Mouse (Mus musculus): ENCODE measurements around the gene Fer. TPM values are rescaled to one million over a fixed set of nuclear protein-coding genes. Genes with fewer than 3 reads are reported as not detected.
"Not testable (repeated sequence)": the region's sequence is repeated elsewhere in the genome, so short reads cannot be mapped to it uniquely, and the experiment has no call there.

Fer gene
- polyA plus RNA-seq, 1 experiment from 2014 or later, result 33.2 TPM

DNA sequence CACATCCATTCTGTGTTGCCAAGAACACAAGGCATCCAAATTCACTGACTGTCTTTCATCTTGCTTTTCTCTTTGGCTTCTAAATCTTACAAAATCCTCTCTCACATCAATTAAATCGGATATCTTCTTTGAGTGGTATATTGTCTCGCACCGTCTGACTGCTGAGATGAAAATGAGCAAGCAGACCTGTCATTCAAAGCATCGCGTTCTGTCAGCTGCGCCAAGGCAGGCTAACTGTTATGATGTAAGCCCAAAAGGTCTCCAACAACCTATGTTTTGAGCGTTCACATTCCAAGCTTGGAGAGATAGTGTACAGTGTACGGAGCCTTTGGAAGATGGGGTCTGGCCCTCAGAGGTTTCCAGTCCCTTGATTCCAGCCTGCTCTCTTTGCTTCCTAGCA, 26.2 kb upstream of the Fer start:
- no peak for DNase-seq (ENCODE audit: low spot score, missing footprints)
- H3K9ac ChIP-seq (ENCODE audit: low read length), result no peak overlapping the region
- no peak overlapping the region for H3K4me2 ChIP-seq
- H3K4me3 ChIP-seq (ENCODE audit: low read depth, low read length), result no peak overlapping the region
- H3K27ac ChIP-seq (ENCODE audit: low read depth, low read length), result no peak overlapping the region
- H3K9me3 ChIP-seq (ENCODE audit: control insufficient read depth, low read length), result no peaks in the 10 kb centered on the region
- no peaks in the 10 kb centered on the region for H3K36me3 ChIP-seq (ENCODE audit: control insufficient read depth, insufficient read depth, low read length)
- ATAC-seq (ENCODE audit: low FRiP score), result no peak
- 0 out of 2 replicates have a peak, but pooled peaks cover 3% of the 10 kb centered on the region for H3K4me1 ChIP-seq (ENCODE audit: control insufficient read depth, insufficient read depth, low read length)
- no peaks in the 10 kb centered on the region for H3K27me3 ChIP-seq (ENCODE audit: control insufficient read depth, insufficient read depth, low read length)
- 83% methylated on average over 8 of the region's 8 CpGs for whole genome bisulfite sequencing

DNA sequence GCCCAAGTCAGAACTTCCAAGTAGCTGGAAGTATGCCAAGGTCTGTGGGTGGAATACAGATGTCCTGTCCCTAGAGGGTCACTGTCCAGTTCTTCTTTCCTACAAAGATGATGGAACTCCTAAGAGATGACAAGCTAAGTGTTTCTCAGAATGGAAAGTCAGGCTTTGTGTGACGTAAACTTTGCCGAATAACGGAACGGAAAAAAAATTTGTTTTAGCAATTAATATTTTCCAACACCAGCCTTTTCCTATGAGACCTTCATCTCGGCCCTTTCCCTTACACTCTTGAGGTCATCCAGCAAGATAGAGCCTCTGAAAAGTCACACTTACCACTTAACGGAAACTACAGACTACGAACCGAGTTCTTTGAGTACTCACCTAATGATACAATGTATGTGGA, 24.7 kb upstream of the Fer start:
- DNase-seq (ENCODE audit: low spot score, missing footprints) (no peak), ATAC-seq (ENCODE audit: low FRiP score) (no peak)
- no peak overlapping the region for H3K4me2 ChIP-seq
- WGBS, result 92% methylated on average over 8 of the region's 8 CpGs
- no peaks in the 10 kb centered on the region for H3K36me3 ChIP-seq (ENCODE audit: control insufficient read depth, insufficient read depth, low read length)
- no peaks in the 10 kb centered on the region for H3K9me3 ChIP-seq (ENCODE audit: control insufficient read depth, low read length)
- no peak overlapping the region for H3K27ac ChIP-seq (ENCODE audit: low read depth, low read length)
- H3K4me1 ChIP-seq (ENCODE audit: control insufficient read depth, insufficient read depth, low read length), result no peaks in the 10 kb centered on the region
- no peak overlapping the region for H3K4me3 ChIP-seq (ENCODE audit: low read depth, low read length)
- no peaks in the 10 kb centered on the region for H3K27me3 ChIP-seq (ENCODE audit: control insufficient read depth, insufficient read depth, low read length)
- no peak overlapping the region for H3K9ac ChIP-seq (ENCODE audit: low read length)

DNA sequence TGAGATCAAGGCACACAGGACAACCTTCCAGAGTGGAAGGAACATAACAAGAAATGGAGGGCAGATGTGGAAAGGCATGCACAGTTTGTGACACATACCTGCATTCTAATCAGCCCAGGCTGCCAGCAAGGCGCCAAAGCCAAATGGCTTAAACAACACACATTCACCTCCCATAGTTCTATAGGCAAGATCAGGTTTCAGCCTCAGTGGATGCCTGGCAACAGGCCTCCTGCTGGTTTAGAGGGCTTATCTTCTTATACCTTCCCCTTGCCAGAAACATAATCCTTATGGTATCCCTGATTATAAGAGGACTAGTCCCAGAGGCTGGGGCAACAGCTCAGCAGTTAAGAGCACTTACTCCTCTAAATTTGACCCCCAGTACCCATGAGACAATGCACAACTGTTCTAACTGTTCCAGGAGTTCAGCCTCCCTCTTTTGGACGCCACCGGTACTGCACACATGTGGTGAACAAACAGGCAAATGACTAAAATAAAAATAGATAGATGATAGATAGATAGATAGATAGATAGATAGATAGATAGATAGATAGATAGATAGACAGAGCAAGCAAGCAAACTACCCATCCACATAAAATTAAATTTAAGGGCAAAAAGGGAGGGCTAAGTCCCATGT, 23.1 kb upstream of the Fer start:
- H3K27ac ChIP-seq (ENCODE audit: low read depth, low read length), result no peak overlapping the region
- no peaks in the 10 kb centered on the region for H3K27me3 ChIP-seq (ENCODE audit: control insufficient read depth, insufficient read depth, low read length)
- WGBS, result 89% methylated on average over 3 of the region's 3 CpGs
- no peak for DNase-seq (ENCODE audit: low spot score, missing footprints)
- no peaks in the 10 kb centered on the region for H3K9me3 ChIP-seq (ENCODE audit: control insufficient read depth, low read length)
- no peaks in the 10 kb centered on the region for H3K36me3 ChIP-seq (ENCODE audit: control insufficient read depth, insufficient read depth, low read length)
- H3K4me1 ChIP-seq (ENCODE audit: control insufficient read depth, insufficient read depth, low read length), result no peaks in the 10 kb centered on the region
- H3K9ac ChIP-seq (ENCODE audit: low read length), result no peak overlapping the region
- no peak overlapping the region for H3K4me3 ChIP-seq (ENCODE audit: low read depth, low read length)
- no peak overlapping the region for H3K4me2 ChIP-seq
- ATAC-seq (ENCODE audit: low FRiP score), result no peak

DNA sequence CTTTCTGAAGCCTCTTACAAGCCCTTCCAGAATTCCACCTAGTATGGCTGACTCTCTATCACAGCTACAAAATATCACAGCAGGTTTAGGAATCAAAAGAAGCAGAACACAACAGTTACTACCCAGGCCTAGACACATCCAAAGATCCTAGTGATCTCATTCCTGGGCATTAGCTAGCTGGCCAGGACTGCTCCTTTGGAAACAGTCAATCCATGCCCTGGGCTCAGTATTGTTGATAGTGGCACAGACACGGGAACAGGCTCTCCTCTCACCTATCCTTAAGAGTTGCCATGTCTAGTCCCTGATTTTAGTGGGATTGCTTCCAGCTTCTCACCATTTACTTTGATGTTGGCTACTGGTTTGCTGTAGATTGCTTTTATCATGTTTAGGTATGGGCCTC, 20.6 kb upstream of the Fer start:
- no peak overlapping the region for H3K9ac ChIP-seq (ENCODE audit: low read length)
- ATAC-seq (ENCODE audit: low FRiP score), result no peak
- DNase-seq (ENCODE audit: low spot score, missing footprints), result no peak
- H3K4me2 ChIP-seq, result no peak overlapping the region
- no peaks in the 10 kb centered on the region for H3K27me3 ChIP-seq (ENCODE audit: control insufficient read depth, insufficient read depth, low read length)
- WGBS, result 87% methylated on average over 1 of the region's 1 CpGs
- no peak overlapping the region for H3K27ac ChIP-seq (ENCODE audit: low read depth, low read length)
- H3K4me1 ChIP-seq (ENCODE audit: control insufficient read depth, insufficient read depth, low read length), result no peaks in the 10 kb centered on the region
- no peaks in the 10 kb centered on the region for H3K9me3 ChIP-seq (ENCODE audit: control insufficient read depth, low read length)
- no peak overlapping the region for H3K4me3 ChIP-seq (ENCODE audit: low read depth, low read length)
- no peaks in the 10 kb centered on the region for H3K36me3 ChIP-seq (ENCODE audit: control insufficient read depth, insufficient read depth, low read length)

DNA sequence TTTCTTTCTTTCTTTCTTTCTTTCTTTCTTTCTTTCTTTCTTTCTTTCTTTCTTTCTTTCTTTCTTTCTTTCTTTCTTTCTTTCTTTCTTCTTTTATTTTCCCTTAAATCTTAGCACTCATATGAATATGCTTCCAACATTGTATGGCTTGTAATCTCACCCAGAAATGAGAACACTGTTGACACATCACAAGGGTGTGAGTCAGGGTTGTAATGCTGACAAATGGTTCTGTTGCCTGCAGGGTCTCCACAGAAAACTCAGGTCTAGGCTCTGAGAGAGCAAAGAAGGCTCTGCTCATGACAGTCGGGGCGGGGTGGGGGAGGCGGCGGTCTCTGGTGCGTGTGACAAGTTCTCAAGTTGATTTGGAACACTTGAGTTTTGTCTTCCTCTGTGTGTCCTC, 17.9 kb upstream of the Fer start:
- H3K4me2 ChIP-seq, result no peak overlapping the region
- ATAC-seq (ENCODE audit: low FRiP score) (no peak), DNase-seq (ENCODE audit: low spot score, missing footprints) (no peak)
- no peaks in the 10 kb centered on the region for H3K36me3 ChIP-seq (ENCODE audit: control insufficient read depth, insufficient read depth, low read length)
- no peaks in the 10 kb centered on the region for H3K9me3 ChIP-seq (ENCODE audit: control insufficient read depth, low read length)
- WGBS, result 89% methylated on average over 5 of the region's 5 CpGs
- H3K27ac ChIP-seq (ENCODE audit: low read depth, low read length), result no peak overlapping the region
- no peaks in the 10 kb centered on the region for H3K4me1 ChIP-seq (ENCODE audit: control insufficient read depth, insufficient read depth, low read length)
- H3K27me3 ChIP-seq (ENCODE audit: control insufficient read depth, insufficient read depth, low read length), result no peaks in the 10 kb centered on the region
- H3K9ac ChIP-seq (ENCODE audit: low read length), result no peak overlapping the region
- H3K4me3 ChIP-seq (ENCODE audit: low read depth, low read length), result no peak overlapping the region

DNA sequence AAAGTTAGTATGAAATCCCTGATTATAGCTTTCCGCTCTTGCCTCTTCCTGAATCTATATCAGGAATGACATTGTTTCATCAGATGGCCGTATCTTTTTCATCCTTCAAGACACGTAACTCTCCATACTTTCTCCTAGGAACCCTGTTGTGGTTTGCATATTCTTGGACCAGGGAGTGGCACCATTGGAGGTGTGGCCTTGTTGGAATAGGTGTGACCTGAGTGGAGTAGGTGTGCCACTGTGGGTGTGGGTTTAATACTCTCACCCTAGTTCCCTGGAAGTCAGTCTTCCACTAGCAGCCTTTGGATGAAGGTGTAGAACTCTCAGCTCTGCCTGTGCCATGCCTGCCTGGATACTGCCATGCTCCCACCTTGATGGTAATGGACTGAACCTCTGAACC, 17.1 kb upstream of the Fer start:
- not testable (repeated sequence) for H3K27ac ChIP-seq (ENCODE audit: low read depth, low read length); H3K4me1 ChIP-seq (ENCODE audit: control insufficient read depth, insufficient read depth, low read length); H3K9me3 ChIP-seq (ENCODE audit: control insufficient read depth, low read length); DNase-seq (ENCODE audit: low spot score, missing footprints); H3K4me2 ChIP-seq; H3K36me3 ChIP-seq (ENCODE audit: control insufficient read depth, insufficient read depth, low read length); H3K4me3 ChIP-seq (ENCODE audit: low read depth, low read length); H3K9ac ChIP-seq (ENCODE audit: low read length); H3K27me3 ChIP-seq (ENCODE audit: control insufficient read depth, insufficient read depth, low read length); ATAC-seq (ENCODE audit: low FRiP score)
- WGBS, result 98% methylated on average over 3 of the region's 3 CpGs

DNA sequence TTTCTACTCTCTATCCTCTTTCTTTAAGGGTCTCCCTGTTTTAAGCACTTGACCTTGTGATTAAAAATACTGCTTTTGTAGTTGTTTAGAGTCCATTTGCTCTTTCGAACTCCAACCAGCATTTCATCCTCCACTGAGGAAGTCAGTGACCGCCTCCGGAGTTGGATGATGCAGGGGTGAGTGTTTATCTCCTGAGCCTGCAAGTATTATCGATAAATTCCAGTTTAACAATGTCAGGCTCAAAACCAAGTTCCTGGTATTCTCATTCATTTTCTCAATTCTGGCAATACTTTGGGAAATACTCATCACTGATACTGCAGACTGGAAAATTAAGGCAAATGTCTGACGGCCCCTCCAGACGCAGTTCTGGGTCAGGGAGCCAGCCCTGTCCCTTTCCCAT, 13.7 kb upstream of the Fer start:
- peak overlapping the region; percentile 56 for H3K4me3 ChIP-seq (ENCODE audit: low read depth, low read length)
- 7% methylated on average over 6 of the region's 6 CpGs for WGBS
- H3K36me3 ChIP-seq (ENCODE audit: control insufficient read depth, insufficient read depth, low read length), result no peaks in the 10 kb centered on the region
- no peaks in the 10 kb centered on the region for H3K27me3 ChIP-seq (ENCODE audit: control insufficient read depth, insufficient read depth, low read length)
- H3K4me1 ChIP-seq (ENCODE audit: control insufficient read depth, insufficient read depth, low read length), result no peaks in the 10 kb centered on the region
- peak overlapping the region; percentile 56 for H3K4me2 ChIP-seq
- H3K27ac ChIP-seq (ENCODE audit: low read depth, low read length), result 0 out of 2 replicates have a peak overlapping the region, but pooled peaks have one; percentile 7
- H3K9ac ChIP-seq (ENCODE audit: low read length), result peak overlapping the region; percentile 79
- ATAC-seq (ENCODE audit: low FRiP score) (peak; percentile 51), DNase-seq (ENCODE audit: low spot score, missing footprints) (no peak)
- H3K9me3 ChIP-seq (ENCODE audit: control insufficient read depth, low read length), result no peaks in the 10 kb centered on the region

DNA sequence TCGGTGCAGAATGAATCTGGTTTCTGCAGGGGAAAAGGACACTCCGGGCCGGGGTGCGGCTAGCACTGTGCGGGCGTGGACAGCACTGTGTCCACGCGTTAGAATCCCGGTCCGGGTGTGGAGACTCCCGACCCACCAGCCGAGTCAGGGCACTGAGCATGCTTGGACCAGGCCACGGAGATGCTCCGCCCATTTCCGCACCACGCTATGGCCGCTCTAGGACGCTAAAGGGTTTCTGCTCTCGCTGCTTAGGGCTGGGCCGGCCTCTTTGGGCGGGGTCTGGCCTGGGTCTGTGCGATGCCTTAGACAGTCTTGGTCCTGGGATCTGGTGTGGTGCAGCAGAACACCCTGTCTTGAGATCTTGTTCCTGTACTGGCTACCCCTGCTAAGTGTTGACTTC, 13.3 kb upstream of the Fer start:
- Histone ChIP-seq H3K4me2 (peak overlapping the region; percentile 56), H3K4me3 (ENCODE audit: low read depth, low read length) (peak overlapping the region; percentile 56), H3K4me1 (ENCODE audit: control insufficient read depth, insufficient read depth, low read length) (no peaks in the 10 kb centered on the region), H3K27me3 (ENCODE audit: control insufficient read depth, insufficient read depth, low read length) (no peaks in the 10 kb centered on the region), H3K9me3 (ENCODE audit: control insufficient read depth, low read length) (no peaks in the 10 kb centered on the region), H3K9ac (ENCODE audit: low read length) (peak overlapping the region; percentile 79), H3K36me3 (ENCODE audit: control insufficient read depth, insufficient read depth, low read length) (no peaks in the 10 kb centered on the region), H3K27ac (ENCODE audit: low read depth, low read length) (0 out of 2 replicates have a peak overlapping the region, but pooled peaks have one; percentile 7)
- ATAC-seq (ENCODE audit: low FRiP score) (peak; percentile 100), DNase-seq (ENCODE audit: low spot score, missing footprints) (peak; percentile 97)
- WGBS, result 0% methylated on average over 22 of the region's 22 CpGs

DNA sequence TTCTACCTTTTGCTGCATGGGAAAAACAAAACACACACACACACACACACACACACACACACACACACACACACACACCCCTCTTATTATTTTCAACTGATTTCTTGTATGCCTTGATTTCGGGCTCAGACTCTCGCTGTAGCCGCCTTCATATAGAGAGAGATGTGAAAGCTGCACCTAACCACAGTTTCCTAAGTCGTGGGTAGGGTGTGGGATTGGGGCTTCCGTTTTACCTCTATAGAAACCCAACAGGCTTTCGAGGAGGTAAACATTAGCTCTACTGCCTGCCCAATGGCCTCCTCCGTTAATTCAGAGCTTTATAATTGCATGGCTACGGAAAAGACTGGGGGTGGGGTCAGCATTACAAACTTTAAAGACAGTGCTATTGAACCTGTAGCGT, 12.8 kb upstream of the Fer start:
- no peak overlapping the region for H3K27ac ChIP-seq (ENCODE audit: low read depth, low read length)
- no peak for DNase-seq (ENCODE audit: low spot score, missing footprints)
- H3K4me1 ChIP-seq (ENCODE audit: control insufficient read depth, insufficient read depth, low read length), result no peaks in the 10 kb centered on the region
- no peaks in the 10 kb centered on the region for H3K36me3 ChIP-seq (ENCODE audit: control insufficient read depth, insufficient read depth, low read length)
- peak; percentile 31; the same call in 1 of the 2 replicates for ATAC-seq (ENCODE audit: low FRiP score)
- H3K4me2 ChIP-seq, result no peak overlapping the region
- H3K9me3 ChIP-seq (ENCODE audit: control insufficient read depth, low read length), result no peaks in the 10 kb centered on the region
- no peak overlapping the region; the same call in 1 of the 2 replicates for H3K9ac ChIP-seq (ENCODE audit: low read length)
- no peaks in the 10 kb centered on the region for H3K27me3 ChIP-seq (ENCODE audit: control insufficient read depth, insufficient read depth, low read length)
- WGBS, result 84% methylated on average over 9 of the region's 9 CpGs
- H3K4me3 ChIP-seq (ENCODE audit: low read depth, low read length), result no peak overlapping the region
